Mouse (Mus musculus): ENCODE measurements around the gene Auh. TPM values are rescaled to one million over a fixed set of nuclear protein-coding genes. Genes with fewer than 3 reads are reported as not detected.

The Auh gene
- total RNA-seq, 2 experiments from 2014 or later = 61.5 to 70.2 TPM

DNA sequence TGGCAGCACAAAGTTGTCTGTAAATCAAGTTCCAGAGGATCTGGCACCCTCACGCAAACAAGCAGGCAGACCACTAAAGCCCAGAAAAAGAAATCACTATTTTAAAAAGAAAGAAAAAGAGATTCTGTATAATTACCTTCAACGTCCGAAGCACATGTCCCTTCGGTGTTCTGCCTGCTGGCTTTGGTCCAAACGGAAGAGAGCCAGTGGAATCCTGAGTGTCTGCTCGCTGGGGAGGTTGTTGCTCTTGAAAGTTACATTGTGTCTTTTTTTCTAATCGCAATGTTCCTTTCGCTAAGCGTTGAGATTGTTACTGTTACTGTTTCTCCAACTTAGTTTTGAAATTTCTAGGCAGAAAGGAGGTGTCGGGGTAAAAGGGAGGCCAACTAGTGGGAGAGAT lies 1.1 kb upstream of the Auh start:
- intact Hi-C loops (cut with DNase I) = no loop called here
- no peak for DNase-seq

DNA sequence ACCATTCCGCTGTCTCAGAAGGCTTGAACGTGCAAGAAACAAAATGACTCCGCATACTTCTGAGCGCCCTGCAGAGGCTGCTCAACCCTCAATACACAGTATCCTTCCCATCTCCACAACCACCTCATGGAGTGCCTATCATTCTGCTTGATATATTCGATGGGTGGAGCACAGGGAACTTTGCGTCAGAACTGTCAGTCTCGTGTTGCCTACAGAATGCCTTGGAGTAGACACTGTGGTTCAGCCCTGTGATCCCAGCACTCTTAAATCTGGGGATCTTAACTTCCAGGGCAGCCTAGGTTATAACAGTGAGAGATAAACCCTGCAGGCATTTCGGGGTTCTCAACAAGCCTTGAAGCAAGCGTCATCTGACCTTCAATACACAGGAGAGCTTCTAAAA lies 1.1 kb downstream of the Auh start:
- no peak for DNase-seq
- intact Hi-C loops (cut with DNase I) = no loop called here

DNA sequence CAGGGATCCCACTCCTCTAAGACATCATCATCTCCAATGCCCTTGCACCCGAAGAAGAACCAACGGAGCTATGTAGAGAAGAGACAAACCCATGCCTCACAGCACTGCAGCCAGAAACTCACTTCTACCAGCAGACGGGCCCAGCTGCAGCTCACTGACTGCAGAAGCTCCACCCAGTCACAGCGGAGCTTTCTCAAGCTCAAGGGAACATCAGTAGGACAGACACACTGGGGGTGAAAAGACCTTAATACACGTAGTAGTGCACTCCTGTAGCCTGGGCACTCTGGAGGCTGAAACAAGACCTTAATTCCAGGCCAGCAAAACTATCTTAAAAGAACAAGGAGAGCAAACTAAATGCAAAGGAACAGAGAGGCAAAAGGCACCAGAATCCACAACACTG lies 5.0 kb downstream of the Auh start:
- intact Hi-C loops (cut with DNase I) = loop anchor here (5.0 kb wide), 1 partner anchor 72 kb away; no protein-coding TSS in a partner anchor
- DNase-seq = no peak

DNA sequence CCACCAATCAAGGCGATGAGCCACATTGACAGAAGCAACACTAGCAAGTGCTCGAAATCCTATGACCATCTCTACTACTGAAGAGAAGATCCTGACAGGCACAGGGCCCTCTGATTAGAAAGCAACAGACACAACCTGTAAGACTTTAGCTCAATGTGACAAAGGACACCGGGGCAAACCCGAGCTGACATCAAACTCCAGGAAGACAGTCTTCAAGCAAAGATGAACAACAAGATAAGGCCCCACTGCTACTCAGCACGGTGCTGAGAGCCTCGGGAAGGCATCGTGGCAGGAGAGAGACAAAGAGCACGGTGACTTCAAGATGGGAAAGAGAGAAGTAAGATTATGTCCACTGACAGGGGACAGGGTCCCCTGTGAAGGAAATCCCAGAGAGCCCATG lies 7.5 kb downstream of the Auh start:
- no peak for DNase-seq
- intact Hi-C loops (cut with DNase I) = loop anchor here (5.0 kb wide), 1 partner anchor 70 kb away; no protein-coding TSS in a partner anchor

DNA sequence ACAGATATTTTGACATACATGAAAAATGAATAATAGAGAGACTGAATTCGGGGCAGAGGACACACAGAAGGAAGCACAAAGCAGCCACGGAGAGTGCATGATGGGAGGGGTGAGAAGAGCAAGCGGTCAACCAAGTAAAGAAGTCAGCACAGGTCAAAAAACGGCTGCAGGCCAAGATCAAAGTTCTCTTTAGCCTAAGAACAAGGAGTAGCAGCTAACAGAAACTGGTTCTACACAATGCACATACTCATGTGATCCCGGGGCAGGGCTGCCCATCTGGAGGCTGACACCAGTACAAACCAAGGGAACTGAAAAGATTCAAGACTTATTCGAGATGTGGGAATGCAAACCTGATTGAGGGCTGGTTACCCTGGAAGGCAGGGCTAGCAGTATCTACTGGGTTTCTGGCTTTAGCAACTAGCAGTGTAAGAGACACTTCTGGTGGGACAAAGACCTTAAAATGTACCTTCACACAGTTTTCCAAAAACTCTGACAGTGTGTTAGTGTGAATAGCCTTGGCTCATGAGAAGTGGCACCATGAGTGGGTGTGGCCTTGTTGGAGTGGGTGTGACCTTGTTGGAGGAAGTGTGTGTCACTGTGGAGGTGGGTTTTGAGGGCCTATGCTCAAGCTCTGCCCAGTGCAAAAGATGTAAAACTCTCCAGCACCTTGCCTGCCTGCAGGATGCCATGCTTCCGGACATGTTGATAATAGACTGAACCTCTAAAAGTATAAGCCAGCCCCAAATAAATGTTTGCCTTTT lies 8.2 kb downstream of the Auh start:
- no peak for DNase-seq

DNA sequence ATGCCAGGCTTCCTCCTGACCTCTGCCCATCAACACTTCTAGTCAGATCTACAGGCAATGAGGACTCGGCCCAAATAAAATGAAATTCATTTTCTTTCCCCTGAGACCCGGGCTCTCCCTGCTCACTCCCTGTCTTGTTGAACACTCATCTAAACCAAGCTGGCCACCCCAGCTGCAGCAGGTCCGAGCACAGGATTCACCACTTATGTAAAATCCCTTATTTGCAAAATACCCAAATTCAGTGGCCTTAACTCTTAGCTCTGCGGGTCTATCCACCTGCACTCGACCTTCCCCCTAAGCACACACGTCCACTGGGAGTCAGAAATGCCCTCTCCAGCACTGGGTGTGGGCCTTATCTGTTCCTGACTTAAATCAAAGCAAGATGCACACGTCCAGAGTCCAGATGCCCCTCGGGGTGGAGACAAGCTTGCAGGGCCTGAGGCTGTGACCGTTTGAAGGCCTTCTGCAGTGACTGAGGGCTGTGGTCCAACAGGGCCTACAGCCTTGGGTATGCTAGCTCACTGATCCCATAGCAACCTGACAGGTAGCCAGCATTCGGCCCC lies 9.6 kb downstream of the Auh start:
- intact Hi-C loops (cut with DNase I) = loop anchor here (5.0 kb wide), 1 partner anchor 68 kb away; no protein-coding TSS in a partner anchor
- DNase-seq = no peak

More for the DNA sequence above, 8.2 kb downstream of the Auh start:
- intact Hi-C loops (cut with DNase I) = loop anchor here (5.0 kb wide), 1 partner anchor 69 kb away; no protein-coding TSS in a partner anchor

DNA sequence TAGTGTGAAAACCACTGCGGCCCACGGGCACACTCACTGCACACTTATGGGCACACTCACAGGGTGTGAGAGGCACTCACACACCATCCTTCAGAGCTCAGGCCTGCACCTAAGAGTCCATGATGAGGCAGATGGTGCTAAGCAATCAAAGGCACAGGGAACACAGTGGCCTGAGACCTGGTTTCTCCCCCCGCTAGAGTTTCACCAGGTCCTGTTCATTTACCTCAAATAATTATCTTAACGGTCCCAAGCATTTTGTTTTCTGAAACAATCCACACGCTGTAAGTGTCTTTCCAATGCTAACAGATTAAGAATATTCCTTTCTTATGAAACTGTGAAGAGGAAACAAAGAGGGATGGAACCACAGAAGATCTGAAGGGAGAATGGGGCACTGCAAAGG lies 11.1 kb downstream of the Auh start:
- DNase-seq = no peak
- intact Hi-C loops (cut with DNase I) = no loop called here

DNA sequence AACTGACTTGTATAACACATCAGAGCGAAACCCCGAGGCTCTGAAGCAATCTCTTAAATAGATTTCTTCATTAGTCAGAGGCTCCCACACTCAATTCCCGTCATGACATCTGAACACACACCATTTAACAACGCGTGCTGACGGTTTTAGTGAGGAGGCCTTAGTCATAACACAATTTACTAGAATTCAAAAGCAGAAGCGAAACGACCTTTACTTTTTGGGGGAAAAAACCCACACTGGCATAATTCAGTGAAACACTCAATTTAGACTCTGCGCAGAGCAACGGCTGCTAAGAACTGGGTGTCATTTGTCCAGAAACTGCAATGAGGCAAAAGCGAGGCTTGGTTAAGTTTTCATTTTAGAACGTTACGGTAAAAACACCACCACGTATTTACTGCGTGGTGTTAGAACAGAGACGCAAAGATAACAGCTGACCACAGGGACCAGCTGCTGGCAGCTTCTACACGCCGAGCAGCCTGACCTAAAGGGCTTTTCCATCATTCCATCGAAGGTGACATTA lies 14.8 kb downstream of the Auh start:
- DNase-seq = no peak
- intact Hi-C loops (cut with DNase I) = no loop called here

DNA sequence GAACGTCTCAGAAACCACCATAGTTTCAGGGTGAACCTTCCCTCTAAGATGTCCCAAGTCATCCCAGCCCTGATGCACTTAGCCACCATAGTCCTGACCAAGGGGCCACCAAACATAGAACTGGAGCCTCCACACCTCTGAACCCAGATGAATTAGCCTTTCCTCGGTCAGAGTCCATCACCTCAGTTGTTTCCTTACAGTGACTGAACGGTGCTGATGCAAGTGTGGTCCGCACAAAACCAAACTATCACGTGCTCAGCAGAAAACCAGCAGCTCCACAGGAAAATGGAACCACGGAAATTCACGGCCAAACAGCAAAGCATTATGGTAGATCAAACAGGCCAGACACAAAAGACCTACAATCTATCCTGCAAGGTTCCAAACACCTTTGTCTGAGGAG lies 15.6 kb downstream of the Auh start:
- no peak for DNase-seq
- intact Hi-C loops (cut with DNase I) = no loop called here

DNA sequence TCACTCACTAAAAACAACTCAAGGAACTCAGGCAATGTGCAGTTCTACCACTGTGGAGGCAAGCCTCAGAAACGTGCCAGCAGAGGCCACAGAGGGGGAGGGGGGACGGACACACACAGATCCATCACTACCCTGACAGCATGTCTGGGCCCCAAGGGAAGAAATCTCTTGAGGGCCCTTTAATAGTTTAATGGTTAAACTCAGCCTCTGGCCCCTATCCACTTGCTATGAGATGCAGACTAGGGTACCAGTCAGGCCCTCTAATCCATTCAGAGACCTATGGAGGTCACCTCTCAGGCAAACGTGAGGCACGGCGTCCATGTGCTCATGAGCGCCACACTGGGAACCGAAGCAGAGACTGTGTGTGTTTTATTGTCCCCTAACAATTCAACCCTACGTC lies 17.0 kb downstream of the Auh start:
- intact Hi-C loops (cut with DNase I) = no loop called here
- no peak for DNase-seq

DNA sequence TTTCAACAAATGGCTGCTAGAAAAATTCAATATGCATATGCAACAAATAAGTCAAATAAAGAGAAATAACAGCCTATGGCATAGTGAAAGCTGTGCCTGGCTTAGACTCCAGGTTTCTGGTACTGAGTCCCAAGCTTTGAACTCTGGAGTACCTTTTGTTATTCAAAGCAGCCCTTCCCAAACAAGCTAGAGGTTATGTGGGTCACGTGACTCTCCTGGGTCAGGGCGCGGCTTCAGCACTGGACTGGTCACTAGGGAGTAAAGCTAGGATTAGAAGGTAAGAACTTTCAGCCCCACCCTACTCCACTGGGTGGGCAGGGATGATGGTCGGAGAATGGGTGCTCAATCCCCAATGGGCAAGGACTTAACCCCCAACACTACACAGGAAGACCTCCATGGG lies 18.2 kb downstream of the Auh start:
- intact Hi-C loops (cut with DNase I) = no loop called here
- DNase-seq = no peak

DNA sequence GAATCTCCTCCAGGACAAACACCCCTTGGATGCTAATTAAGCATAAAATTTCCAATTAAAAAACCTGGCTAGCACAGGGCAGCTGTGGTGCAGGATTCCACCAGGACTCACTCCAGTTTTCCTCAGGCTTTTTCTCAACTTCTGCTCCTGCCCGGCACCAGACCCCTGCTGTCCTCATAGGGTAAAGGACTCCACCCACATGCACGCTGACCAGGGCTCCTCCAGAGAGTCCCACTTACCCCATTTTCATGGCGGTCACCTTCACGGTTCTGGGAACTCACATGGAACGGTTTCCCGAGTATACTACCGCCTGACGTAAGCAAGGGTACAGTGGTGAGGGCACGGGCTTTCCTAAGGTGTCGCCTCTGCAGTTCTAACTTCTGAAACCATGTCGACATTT lies 23.2 kb downstream of the Auh start:
- DNase-seq = no peak
- intact Hi-C loops (cut with DNase I) = no loop called here

DNA sequence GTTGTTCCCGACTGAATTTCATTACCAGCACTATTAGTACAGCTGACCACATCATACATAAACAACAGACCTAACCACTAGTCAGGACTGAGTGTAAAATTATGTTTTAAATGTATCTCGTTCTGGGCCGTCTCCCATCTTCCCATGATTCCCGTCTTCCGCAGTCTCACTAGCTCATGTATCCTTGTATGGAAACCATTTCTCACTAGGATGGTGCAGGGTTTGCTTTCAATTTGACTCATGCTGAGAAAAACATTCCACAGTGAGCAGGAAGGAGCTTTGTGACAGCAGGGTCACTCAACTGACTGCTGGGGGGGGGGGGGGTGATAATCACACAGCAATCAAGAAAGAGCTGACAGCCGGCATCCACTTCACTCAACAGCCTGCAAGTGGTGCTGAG lies 25.3 kb downstream of the Auh start:
- DNase-seq = no peak
- intact Hi-C loops (cut with DNase I) = no loop called here

DNA sequence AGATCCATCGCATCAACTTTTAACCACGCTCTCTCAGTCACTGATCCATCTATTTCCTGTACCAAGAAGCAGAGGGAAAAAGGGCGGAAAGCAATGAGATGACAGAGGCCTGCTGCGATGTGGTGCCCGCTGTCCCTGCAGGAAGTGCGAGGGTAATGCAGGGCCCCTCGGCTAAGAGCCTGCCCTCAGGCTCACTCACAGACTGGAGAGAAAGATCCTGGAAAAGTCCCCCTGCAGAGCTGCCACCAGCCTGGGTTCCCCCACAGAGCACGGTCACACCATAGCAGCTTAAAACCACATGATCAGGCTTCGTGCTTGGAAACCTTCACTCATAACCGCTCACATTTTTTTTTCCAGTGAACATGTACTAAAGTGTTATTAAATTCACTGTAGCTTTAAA lies 25.7 kb downstream of the Auh start:
- intact Hi-C loops (cut with DNase I) = no loop called here
- no peak for DNase-seq

DNA sequence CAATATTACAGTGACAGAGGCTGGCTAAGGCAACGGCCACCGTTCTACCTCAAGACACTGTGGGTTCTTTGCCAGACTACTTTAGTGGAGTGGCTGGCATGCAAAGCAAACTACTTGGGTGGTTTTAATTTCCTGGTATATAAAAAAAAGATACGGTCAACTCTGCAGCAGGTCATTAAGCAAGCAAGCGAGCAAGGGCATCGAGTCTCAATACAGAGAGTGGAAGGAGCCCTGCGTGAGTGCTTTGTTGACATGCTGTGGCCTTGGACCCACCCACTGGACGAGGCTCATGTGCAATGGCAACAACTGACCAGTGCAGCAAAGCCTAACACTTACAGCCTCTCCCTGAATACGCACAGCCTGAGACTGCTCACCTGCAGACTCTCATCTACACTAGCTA lies 27.0 kb downstream of the Auh start:
- no peak for DNase-seq
- intact Hi-C loops (cut with DNase I) = no loop called here

DNA sequence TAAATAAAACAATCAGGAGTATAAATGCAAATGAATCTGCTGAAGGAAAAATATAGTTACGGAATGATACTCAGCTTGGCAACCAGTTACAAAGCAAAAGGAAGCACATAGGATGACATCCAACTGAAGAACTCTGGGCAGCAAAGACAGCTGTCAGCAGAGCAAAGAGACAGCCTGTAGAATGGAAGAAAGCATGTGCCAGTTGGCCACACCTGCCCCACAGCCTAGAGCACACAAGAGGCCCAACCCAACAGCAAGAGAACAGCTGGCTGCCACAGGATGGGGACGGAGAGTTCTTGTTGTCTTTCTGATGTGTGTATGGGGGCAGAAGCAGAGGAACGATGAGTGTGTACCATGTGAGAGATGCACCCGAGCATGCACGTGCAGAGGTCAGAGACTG lies 29.8 kb downstream of the Auh start:
- no peak for DNase-seq
- intact Hi-C loops (cut with DNase I) = no loop called here

DNA sequence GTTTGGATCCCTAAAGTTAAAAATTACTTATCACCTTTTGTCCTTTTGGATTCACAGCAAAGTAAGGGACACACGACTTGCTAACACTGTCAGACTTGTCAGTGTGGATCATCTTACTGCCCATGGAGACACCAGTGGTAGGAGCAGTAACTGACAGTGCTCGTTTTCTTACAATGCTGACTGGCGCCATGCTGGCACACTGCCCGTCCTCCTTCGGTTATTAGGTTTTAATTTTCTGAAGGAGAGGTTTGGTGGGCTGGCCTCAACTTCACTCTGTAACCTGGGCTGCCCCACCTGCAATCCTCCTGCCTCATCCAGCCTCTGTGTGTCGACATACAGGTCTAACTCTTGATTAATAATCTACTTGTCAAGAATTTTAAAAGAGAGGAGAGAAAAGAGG lies 31.7 kb downstream of the Auh start:
- intact Hi-C loops (cut with DNase I) = no loop called here

DNA sequence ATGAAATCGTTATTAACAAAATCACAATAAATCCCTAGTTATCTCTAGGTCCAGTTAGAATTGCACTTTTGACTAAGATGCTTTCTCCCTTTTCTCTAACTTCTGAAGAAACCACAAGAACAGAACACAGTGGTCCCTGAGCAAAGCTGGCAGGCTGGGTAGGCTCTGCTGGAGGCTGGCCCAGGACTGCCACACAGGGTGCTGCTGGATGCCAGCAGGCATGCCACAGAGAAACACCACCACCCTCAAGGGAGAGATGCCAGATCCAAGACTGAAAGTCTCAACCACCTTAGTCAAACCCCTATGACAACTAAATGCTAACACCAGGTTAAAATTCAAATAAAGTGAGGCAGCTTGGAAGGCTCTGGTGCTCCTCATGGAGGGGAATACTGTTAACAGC lies 36.7 kb downstream of the Auh start:
- intact Hi-C loops (cut with DNase I) = loop anchor here (5.0 kb wide), 1 partner anchor 85 kb away; no protein-coding TSS in a partner anchor
- DNase-seq = peak in 1 of 2 experiments; percentile 49

More for the DNA sequence above, 31.7 kb downstream of the Auh start:
- no peak for DNase-seq

DNA sequence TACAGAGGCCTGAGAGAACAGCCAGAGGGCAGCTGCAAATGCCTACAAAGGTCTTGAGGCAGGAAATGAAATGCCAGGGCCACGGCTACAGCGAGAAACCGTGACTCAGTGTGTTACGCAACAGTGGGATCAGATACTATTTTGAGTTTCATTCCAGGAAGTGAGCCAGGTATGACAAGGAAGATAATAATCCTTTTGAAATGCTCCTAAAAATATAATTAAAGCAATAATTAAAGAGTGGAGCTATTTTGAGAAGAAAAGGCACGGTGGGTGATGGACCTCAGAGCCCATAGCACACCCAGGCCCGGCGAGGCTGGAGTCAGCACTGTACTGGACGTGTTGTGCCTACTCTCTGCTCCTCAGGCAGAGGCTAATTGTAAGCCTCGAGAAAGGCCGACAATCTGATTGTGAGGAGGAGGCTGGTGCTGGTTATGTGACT lies 37.4 kb downstream of the Auh start:
- intact Hi-C loops (cut with DNase I) = loop anchor here (5.0 kb wide), 1 partner anchor 85 kb away; no protein-coding TSS in a partner anchor
- peak; percentile 38 to 51 for DNase-seq

DNA sequence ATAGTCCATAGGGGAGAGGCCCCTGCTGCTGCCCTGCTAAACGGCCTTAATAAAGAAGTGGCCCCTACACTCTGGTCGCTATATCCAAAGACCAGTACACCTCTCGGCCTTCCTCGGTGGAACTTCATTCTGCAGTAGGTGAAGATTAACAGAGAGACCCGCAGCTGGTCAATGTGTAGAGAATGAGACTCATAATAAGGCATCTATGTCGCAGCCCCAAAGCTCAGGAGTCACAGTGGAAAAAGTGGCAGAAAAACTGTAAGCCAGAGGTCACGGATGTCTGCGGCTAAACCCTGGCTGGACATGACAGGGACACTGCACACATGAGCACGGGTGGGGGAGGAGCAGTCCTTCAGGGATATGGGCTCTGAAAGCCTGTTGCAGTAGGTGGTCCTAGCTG lies 39.2 kb downstream of the Auh start:
- intact Hi-C loops (cut with DNase I) = loop anchor here (5.0 kb wide), 1 partner anchor 87 kb away; no protein-coding TSS in a partner anchor

DNA sequence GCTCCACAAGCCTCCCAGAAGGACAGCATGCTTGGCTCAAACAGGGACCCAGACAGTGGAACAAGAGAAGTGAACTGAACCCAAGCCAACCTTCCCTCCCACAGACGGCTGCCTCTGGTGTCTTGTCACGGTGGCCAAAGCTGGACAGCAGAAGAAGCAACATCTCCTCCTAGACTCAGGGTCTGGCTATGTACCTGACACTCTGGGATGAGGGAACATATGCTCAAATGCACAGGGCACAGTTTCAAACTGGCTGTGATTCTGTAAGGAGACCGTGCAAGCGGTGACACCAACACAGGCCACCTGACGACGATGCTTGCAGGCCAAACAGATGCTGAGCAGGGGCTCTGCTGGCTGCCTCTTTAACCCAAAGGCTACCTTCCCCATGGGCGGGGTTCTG lies 42.7 kb downstream of the Auh start:
- no peak for DNase-seq
- intact Hi-C loops (cut with DNase I) = no loop called here

More for the DNA sequence above, 39.2 kb downstream of the Auh start:
- DNase-seq = no peak

DNA sequence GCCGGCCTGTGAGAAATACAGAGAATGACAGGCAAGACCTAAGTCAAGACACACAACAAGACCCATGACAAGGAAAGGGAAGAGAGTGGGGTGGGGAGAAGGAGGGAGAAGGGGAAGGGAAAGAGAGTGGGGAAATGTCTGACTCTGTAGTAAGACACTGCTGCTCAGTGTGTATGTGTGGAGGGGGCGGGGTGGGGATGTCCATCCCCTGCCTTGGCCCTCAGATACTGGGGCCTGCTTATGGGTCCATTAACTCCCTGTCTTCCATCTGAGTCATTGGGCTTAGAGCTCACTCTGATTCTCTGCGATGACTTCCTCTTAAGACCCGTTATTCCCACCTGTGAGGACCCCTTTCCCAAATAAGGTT lies 45.5 kb downstream of the Auh start:
- intact Hi-C loops (cut with DNase I) = no loop called here
- DNase-seq = no peak

Measured in gastrocnemius, postnatal 36 days (tissue).